19 mouse cellular contexts compared by ENCODE assay signal in the genomic region with DNA sequence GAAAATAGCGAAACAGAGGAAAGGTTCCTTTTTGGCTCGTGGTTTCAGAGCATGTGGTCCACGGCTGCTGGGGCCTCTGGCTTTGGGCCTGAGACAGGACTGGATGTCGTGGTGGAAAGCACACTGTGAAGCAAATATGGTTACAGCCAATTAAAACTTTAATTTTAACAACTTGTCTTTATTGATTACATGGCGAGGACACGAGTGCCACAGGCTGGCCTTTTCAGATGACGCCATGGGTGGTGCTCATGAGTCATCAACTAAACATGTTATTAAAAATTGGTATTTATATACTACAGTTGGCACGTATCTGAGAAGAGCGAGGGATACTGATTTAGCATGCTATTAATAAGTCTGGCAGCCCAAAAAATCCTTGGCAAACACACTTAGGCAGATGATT. TPM values are rescaled to one million over a fixed set of nuclear protein-coding genes. Genes with fewer than 3 reads are reported as not detected.
A peak's percentile ranks its signal among the peaks of the same experiment; 100 is the strongest.
DNase-seq lines count a peak whose midpoint lies in the region; ATAC-seq and TF ChIP-seq lines count a peak whose summit lies in the region.
"Had no signal": no experiment of that assay in that cellular context is flagged by ENCODE, and none has a peak within 500 bp of the region (broad histone marks: within the 10 kb centered on the region; RNA-seq: fewer than 3 reads in every experiment).

No protein-coding gene starts in this region.

- no peaks in the 10 kb centered on the region for H3K4me1 ChIP-seq in lung, embryonic 14.5 days (ENCODE audit: insufficient read depth)
- H3K4me1 ChIP-seq in lung, postnatal 0 days (ENCODE audit: insufficient read depth, low read depth, low read length) = no peaks in the 10 kb centered on the region
- H3K4me1 ChIP-seq in cerebellum, adult 2 months (ENCODE audit: control insufficient read depth, insufficient read depth, low read length) = peaks cover 35% of the 10 kb centered on the region
- H3K4me1 ChIP-seq: liver, embryonic 12.5 days; lung, embryonic 15.5 days had no signal

- ATAC-seq in lung, embryonic 14.5 days (ENCODE audit: insufficient read depth) = no peak
- ATAC-seq in lung, postnatal 0 days = no peak
- ATAC-seq: hindbrain, embryonic 16.5 days; liver, embryonic 12.5 days; midbrain, embryonic 13.5 days; Patski had no signal

- 0 out of 2 replicates have a peak overlapping the region, but pooled peaks have one; percentile 5 for H3K4me3 ChIP-seq in gastrocnemius, adult 2 months
- no peak overlapping the region for H3K4me3 ChIP-seq in lung, embryonic 14.5 days (ENCODE audit: low read depth, low read length)
- no peak overlapping the region for H3K4me3 ChIP-seq in lung, postnatal 0 days (ENCODE audit: low read depth, low read length)
- H3K4me3 ChIP-seq in cerebellum, adult 2 months (replicated peaks; ENCODE audit: insufficient read depth, low read depth, low read length) = peak overlapping the region; percentile 29
- H3K4me3 ChIP-seq in myocyte = no peak overlapping the region
- H3K4me3 ChIP-seq: liver, embryonic 12.5 days; lung, embryonic 15.5 days; midbrain, embryonic 13.5 days had no signal

- TF ChIP-seq CTCF in gastrocnemius, adult 2 months (IDR thresholded peaks at IDR 0.05) = no peak
- no peak for TF ChIP-seq CTCF in lung, embryonic 14.5 days (IDR thresholded peaks at IDR 0.05; ENCODE audit: low read depth)
- TF ChIP-seq CTCF in lung, postnatal 0 days (IDR thresholded peaks at IDR 0.05) = no peak
- TF ChIP-seq CTCF in cerebellum, adult 2 months (IDR thresholded peaks at IDR 0.05; ENCODE audit: borderline replicate concordance, insufficient read depth, low read depth, low read length) = no peak

- intact Hi-C loops in gastrocnemius, adult 2 months (cut with DNase I) = no loop called here

- no peak overlapping the region for H3ac ChIP-seq in myocyte (ENCODE audit: control insufficient read depth, insufficient read length)

- 63% methylated on average over 9 of the region's 9 CpGs for WGBS in lung, embryonic 14.5 days
- 62% methylated on average over 9 of the region's 9 CpGs for WGBS in lung, postnatal 0 days
- 12% methylated on average over 9 of the region's 9 CpGs for WGBS in cerebellum, adult 2 months

- TF ChIP-seq EP300 in lung, postnatal 0 days (IDR thresholded peaks at IDR 0.05) = no peak

- no peaks in the 10 kb centered on the region for H3K9me3 ChIP-seq in lung, embryonic 14.5 days (ENCODE audit: low read depth, low read length)
- no peaks in the 10 kb centered on the region for H3K9me3 ChIP-seq in lung, postnatal 0 days (ENCODE audit: low read length)
- H3K9me3 ChIP-seq: liver, embryonic 12.5 days; lung, embryonic 15.5 days; midbrain, embryonic 13.5 days had no signal

- H3K27ac ChIP-seq in gastrocnemius, adult 2 months = peak overlapping the region; percentile 38
- no peak overlapping the region for H3K27ac ChIP-seq in lung, embryonic 14.5 days (ENCODE audit: low read depth)
- no peak overlapping the region for H3K27ac ChIP-seq in lung, postnatal 0 days (ENCODE audit: low read length)
- peak overlapping the region; percentile 40; the same call in 1 of the 2 replicates for H3K27ac ChIP-seq in cerebellum, adult 2 months (ENCODE audit: insufficient read depth, low read length)
- H3K27ac ChIP-seq: liver, embryonic 12.5 days; lung, embryonic 15.5 days; midbrain, embryonic 13.5 days had no signal

- peak; percentile 32 for DNase-seq in gastrocnemius, adult 2 months
- DNase-seq in gastrocnemius, adult 18-20 months (ENCODE audit: low spot score) = no peak
- peak; percentile 37 for DNase-seq in lung, embryonic 14.5 days
- DNase-seq in lung, postnatal 0 days (ENCODE audit: low spot score) = no peak
- peak; percentile 81 to 88 for DNase-seq in cerebellum, adult 2 months
- DNase-seq in T-cell, adult 2 months (ENCODE audit: low spot score) = no peak
- DNase-seq: adrenal gland, postnatal 25 days; gastrocnemius, postnatal 36 days; heart, postnatal 14 days; kidney, adult 18-20 months; kidney, postnatal 10 days; spleen, adult 18-20 months had no signal

- no peak overlapping the region for H3K4me2 ChIP-seq in lung, embryonic 14.5 days
- H3K4me2 ChIP-seq in lung, postnatal 0 days (replicated peaks; ENCODE audit: low read depth, low read length) = no peak overlapping the region
- H3K4me2 ChIP-seq in myocyte (ENCODE audit: low read depth) = peak overlapping the region; percentile 46
- H3K4me2 ChIP-seq: heart, embryonic 11.5 days; liver, embryonic 12.5 days; lung, embryonic 15.5 days; midbrain, embryonic 13.5 days had no signal

- no peak overlapping the region for H3K9ac ChIP-seq in lung, embryonic 14.5 days
- no peak overlapping the region for H3K9ac ChIP-seq in lung, postnatal 0 days (replicated peaks; ENCODE audit: low read depth)
- H3K9ac ChIP-seq: liver, embryonic 12.5 days; lung, embryonic 15.5 days; midbrain, embryonic 13.5 days had no signal

- TF ChIP-seq POLR2A in cerebellum, adult 2 months (IDR thresholded peaks at IDR 0.05; ENCODE audit: borderline replicate concordance, insufficient read depth, low read length) = no peak
- TF ChIP-seq POLR2A in myocyte (IDR thresholded peaks at IDR 0.05; ENCODE audit: insufficient read length, low read depth) = no peak

- no peaks in the 10 kb centered on the region for H3K36me3 ChIP-seq in lung, embryonic 14.5 days (ENCODE audit: insufficient read depth)
- no peaks in the 10 kb centered on the region for H3K36me3 ChIP-seq in lung, postnatal 0 days (ENCODE audit: insufficient read depth, low read length)
- no peaks in the 10 kb centered on the region for H3K36me3 ChIP-seq in myocyte (ENCODE audit: control insufficient read depth, insufficient read depth)
- H3K36me3 ChIP-seq: liver, embryonic 12.5 days; lung, embryonic 15.5 days; midbrain, embryonic 13.5 days had no signal

- H3K79me2 ChIP-seq in myocyte (ENCODE audit: control insufficient read depth, insufficient read depth) = no peaks in the 10 kb centered on the region

- H3K27me3 ChIP-seq in lung, embryonic 14.5 days (ENCODE audit: insufficient read depth, low read length) = peaks cover 21% of the 10 kb centered on the region; the same call in 1 of the 2 replicates
- H3K27me3 ChIP-seq in lung, postnatal 0 days (replicated peaks; ENCODE audit: insufficient read depth, low read length) = no peaks in the 10 kb centered on the region
- no peaks in the 10 kb centered on the region for H3K27me3 ChIP-seq in cerebellum, adult 2 months (ENCODE audit: control insufficient read depth, insufficient read depth, low read length)
- H3K27me3 ChIP-seq in myocyte (ENCODE audit: control insufficient read depth, insufficient read depth, insufficient read length) = no peaks in the 10 kb centered on the region
- H3K27me3 ChIP-seq: Patski had no signal

TF ChIP-seq in myocyte, 11 proteins besides CTCF, POLR2A, EP300 and RAD21:
- peak in 1 of 3 experiments; percentile 15 for TF ChIP-seq MYOG (IDR thresholded peaks at IDR 0.05; ENCODE audit: control insufficient read depth in 1 of 3, insufficient read depth in 1 of 3, insufficient read length in 2 of 3, low read depth in 2 of 3)
- no peak for TF ChIP-seq USF1 (IDR thresholded peaks at IDR 0.05; ENCODE audit: low read depth)

RNA-seq across cellular contexts. Expression of gene Sowahb, which starts 7.1 kb away (rescaled TPM):
- total RNA-seq in gastrocnemius, adult 2 months (2021) = not detected
- total RNA-seq in gastrocnemius, adult 18-20 months (2021) = under 1 TPM in 1 of 2 experiments, not detected in 1; 0.07 TPM
- polyA plus RNA-seq in lung, embryonic 14.5 days (2014; fragmentation: Nextera tagmentation; extraction: Ambion mirVana) = 1.8 and 2.0 TPM in 2 replicates
- polyA plus RNA-seq in lung, postnatal 0 days (2015; fragmentation: Nextera tagmentation; extraction: Ambion mirVana) = 1.2 and 1.3 TPM in 2 replicates
- 17.0 and 19.1 TPM in 2 replicates for polyA plus RNA-seq in cerebellum, adult 2 months (2012; rRNA removed)
- not detected for polyA plus RNA-seq in myocyte (2012; fragmentation: generic; extraction: Trizol)
- total RNA-seq: adrenal gland, postnatal 25 days; gastrocnemius, postnatal 36 days; heart, postnatal 14 days had no signal
- polyA plus RNA-seq: hindbrain, embryonic 16.5 days; midbrain, embryonic 13.5 days had no signal

RNA-seq across cellular contexts. Expression of gene Sept11, which starts 41.3 kb away (rescaled TPM):
- total RNA-seq in gastrocnemius, adult 2 months (2021) = 10 to 100 TPM; 85.1 to 87.6 TPM
- total RNA-seq in gastrocnemius, adult 18-20 months (2021) = 100 to 1,000 TPM in 1 of 2 experiments, 10 to 100 TPM in 1; 92.9 to 103 TPM
- polyA plus RNA-seq in lung, embryonic 14.5 days (2014; fragmentation: Nextera tagmentation; extraction: Ambion mirVana) = 184 and 186 TPM in 2 replicates
- 49.1 and 58.6 TPM in 2 replicates for polyA plus RNA-seq in lung, postnatal 0 days (2015; fragmentation: Nextera tagmentation; extraction: Ambion mirVana)
- 74.0 and 77.7 TPM in 2 replicates for polyA plus RNA-seq in cerebellum, adult 2 months (2012; rRNA removed)
- 114 TPM for polyA plus RNA-seq in myocyte (2012; fragmentation: generic; extraction: Trizol)

Comparison
In these comparisons a context has a peak if more than half of its experiments do, and no peak if none do; other contexts are left out.
1. DNase-seq: peak in gastrocnemius, adult 2 months (single experiment), lung, embryonic 14.5 days (single experiment) and cerebellum, adult 2 months (2 of 2); none in gastrocnemius, adult 18-20 months (single experiment), lung, postnatal 0 days (single experiment) and T-cell, adult 2 months (single experiment).
2. H3K27ac ChIP-seq: peak in gastrocnemius, adult 2 months (single experiment) and cerebellum, adult 2 months (single experiment); none in lung, embryonic 14.5 days (single experiment) and lung, postnatal 0 days (single experiment).
3. H3K4me3 ChIP-seq: peak in gastrocnemius, adult 2 months (single experiment) and cerebellum, adult 2 months (single experiment); none in lung, embryonic 14.5 days (single experiment), lung, postnatal 0 days (single experiment) and myocyte (single experiment).